Mouse (Mus musculus): ENCODE data around the gene Fancg.

Gene Fancg

DNA sequence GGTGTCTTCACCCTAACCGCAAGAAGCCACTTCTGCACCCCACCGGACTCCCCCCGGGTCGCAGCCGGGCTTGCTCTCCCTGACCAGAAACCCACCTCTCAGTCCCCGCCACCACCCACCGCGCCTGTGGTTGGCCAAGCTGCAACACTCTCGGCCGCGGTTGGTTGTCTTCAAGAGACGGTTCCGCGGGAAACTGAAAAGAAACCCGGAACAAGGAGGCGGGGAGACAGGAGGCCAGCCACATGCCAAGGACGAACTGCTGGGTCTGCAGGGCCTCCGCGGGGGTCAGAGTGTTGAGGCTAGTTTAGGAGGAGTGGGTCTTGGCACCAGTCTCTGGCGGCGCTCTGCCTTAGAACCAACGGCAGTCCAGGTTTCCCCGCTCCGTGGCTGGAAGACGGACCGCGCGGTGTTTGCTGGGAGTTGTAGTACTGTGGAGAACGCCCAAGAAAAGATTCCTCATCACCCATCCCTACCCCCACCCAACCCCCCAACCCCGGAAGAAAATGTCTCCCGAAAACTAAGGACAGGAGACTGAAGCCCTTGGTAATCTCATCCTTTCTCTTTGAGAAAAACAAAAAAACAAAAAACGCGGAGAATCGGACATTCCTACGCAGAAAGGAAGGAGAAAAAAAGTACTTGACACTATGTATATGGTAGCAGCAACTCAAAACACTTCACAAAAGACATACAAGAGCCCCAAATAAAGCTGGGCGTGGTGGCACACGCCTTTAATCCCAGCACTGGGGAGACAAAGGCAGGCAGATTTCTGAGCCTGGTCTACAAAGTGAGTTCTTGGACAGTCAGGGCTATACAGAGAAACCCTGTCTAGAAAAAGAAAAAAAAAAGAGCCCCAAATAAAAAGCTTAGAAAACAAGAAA is at the start of gene Fancg:
Gene Fancg, minus strand, starts transcription at position 346 of the 878 bp plus-strand sequence.
- DNase-seq (ENCODE audit: low spot score in 2 of 2): peak; percentile 68 to 82

- no peak for DNase-seq (ENCODE audit: low spot score in 2 of 2)
These were observed 49.4 kb upstream of the Fancg start for GRCm38 (mm10) chr4:43059697-43060096.

- peak; percentile 79 to 87 for DNase-seq (ENCODE audit: low spot score in 2 of 2)
These were observed 48.7 kb upstream of the Fancg start, which contains the start of gene Unc13b for GRCm38 (mm10) chr4:43058753-43059654. Gene Unc13b, plus strand, starts transcription at chr4:43058953.

DNA sequence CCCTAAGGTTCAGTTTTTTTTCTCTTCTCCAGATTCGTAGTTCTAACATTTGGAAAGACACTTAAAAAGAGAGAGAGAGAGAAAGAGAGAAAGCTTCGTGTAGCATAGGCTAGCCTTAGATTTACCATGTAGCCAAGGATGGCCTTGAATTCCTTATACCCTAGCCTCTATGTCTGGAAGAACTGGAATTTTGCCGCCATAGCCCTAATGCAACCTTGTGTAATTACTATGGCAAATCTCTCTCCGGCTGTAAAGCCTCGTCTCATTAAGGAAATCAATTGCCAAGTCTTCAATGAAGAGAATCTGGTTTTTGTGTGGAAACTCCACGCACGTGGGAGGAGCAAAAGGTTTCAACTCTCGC is 48.1 kb upstream of the Fancg start:
- no peak for DNase-seq (ENCODE audit: low spot score in 2 of 2)

- DNase-seq (ENCODE audit: low spot score in 2 of 2): no peak
These were observed 47.3 kb upstream of the Fancg start for GRCm38 (mm10) chr4:43057654-43058053.

- DNase-seq (ENCODE audit: low spot score in 2 of 2): no peak
These were observed 42.3 kb upstream of the Fancg start for GRCm38 (mm10) chr4:43052627-43053026.

GRCm38 (mm10) chr4:43047231-43047630 is 36.9 kb upstream of the Fancg start:
- peak in 1 of 2 experiments; percentile 67 for DNase-seq (ENCODE audit: low spot score in 2 of 2)

- no peak for DNase-seq (ENCODE audit: low spot score in 2 of 2)
These were observed 36.3 kb upstream of the Fancg start for GRCm38 (mm10) chr4:43046607-43047006.

DNA sequence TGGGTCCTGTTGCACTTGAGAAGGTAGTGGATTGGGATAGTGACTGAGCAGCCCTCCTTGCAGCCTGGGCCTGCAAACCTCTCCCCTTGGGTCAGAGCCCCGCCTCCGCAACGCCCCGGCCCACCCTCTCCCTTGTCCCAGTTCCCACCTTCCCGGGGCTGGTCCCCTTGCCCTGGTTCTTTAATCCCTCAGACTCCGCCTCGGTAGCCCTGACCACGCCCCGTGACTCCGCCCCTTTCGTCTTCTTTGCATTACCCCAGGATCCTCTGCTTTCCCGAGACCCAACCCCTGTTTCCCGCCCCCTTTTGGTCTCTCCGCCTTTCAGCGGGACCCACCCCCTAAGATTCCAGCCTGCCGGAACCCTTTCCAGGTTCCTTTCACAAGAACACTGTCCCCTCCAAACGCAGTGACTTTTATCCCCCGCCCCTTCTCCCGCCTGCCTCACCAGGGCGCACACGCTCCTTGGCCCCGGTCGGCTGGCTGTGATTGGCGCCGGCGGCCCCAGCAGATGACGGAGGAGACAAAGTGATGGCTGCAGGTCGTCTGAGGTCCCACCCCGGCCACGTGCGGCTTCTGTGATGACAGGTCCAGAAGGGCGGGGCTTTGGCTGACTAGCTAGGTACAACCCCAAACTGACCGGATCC is 35.5 kb upstream of the Fancg start, which contains the start of gene Fam214b:
Gene Fam214b, minus strand, starts transcription at position 562 of the 644 bp plus-strand sequence.
- DNase-seq (ENCODE audit: low spot score in 2 of 2): peak; percentile 93 to 97

GRCm38 (mm10) chr4:43045285-43045658 is 35.0 kb upstream of the Fancg start:
- no peak for DNase-seq (ENCODE audit: low spot score in 2 of 2)

DNA sequence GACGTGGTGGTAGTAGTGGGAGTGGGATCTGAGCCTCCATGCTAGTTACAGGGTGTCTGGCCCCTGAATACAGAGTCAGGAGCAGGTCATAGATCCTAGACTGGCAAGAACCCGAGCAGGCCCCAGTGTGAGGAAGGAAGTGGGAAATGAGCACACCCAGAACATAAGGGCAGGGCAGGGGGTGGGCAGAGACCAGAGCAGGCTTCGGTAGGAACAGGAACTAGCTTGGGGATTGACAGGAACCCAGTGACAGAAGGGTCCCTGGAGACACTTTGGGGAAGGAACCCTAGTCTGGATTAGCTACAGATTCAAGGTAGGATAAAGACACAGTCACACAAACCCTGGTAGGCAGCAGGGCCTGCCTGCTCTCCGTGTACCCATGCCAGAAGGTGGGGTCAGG is 34.4 kb upstream of the Fancg start:
- no peak for DNase-seq (ENCODE audit: low spot score in 2 of 2)

- peak; percentile 50 to 71 for DNase-seq (ENCODE audit: low spot score in 2 of 2)
These were observed 33.5 kb upstream of the Fancg start for GRCm38 (mm10) chr4:43043644-43044357.

GRCm38 (mm10) chr4:43040881-43041547 is 30.7 kb upstream of the Fancg start:
- no peak for DNase-seq (ENCODE audit: low spot score in 2 of 2)

DNA sequence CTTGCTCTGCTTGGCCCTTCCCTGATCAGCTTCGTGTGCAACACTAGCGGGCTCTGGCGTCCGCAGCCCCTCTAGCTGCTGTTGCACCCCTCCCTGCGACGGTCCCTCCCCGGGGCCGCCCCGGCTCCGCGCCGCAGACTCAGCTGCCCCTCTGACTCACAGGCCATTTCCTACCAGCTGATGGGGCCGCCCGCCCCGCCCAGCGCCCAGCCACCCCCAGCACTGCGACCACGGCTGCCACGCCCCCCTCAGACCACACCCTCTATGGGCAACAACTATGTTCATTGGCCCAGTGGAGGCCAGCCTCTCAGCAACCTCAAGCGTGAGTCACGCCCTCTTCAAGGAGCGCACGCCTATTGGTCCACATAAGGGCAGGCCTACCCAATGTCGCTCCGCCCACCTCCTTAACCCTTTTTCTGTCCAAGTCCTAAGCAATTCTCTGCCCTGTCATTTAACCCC is 29.8 kb upstream of the Fancg start:
- peak; percentile 90 to 95 for DNase-seq (ENCODE audit: low spot score in 2 of 2)

- DNase-seq (ENCODE audit: low spot score in 2 of 2): no peak
These were observed 29.3 kb upstream of the Fancg start for GRCm38 (mm10) chr4:43039609-43040008.

DNA sequence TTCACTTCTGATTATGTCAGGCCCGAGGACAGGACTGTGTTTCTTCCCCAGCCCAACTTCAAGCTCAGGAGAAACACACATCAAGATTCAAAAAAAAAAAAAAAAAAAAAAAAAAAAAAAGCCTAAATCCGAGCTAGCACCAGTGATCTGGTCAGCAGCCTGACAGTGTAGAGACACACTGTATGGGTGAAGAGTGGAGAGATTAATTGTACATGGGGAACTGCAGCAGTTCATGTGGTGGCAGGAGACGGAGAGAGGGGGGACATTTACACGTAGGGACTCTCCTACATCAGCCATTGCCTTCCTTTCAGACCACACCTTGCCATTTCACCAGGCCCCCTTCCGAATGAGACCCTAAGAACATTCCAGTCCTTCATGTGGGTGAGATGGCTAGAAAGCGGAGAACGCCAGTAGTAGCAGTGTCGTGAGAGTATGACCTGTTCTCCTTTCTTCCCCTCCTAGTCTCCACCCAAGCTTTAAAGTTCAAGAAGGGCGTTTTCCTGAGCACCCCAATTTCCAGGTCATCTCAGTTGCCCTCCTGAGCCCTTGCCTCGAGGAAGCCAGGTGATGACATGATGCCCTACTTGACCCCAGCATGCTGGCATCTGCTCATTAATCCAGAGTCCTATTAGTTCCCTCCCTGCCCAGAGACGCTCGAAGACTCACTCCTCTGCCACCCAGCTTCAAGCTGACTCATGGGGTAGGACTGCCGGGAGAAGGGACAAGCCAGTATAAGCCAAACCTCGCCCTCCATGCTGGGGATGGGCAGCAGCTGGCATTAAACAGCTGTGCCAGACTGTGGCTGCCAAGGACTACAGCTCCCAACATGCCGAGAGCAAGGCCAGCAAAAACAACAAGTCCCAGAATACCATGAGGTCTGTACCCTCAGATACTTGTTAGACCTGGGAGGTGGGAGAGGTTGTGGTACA is 28.5 kb upstream of the Fancg start:
- DNase-seq (ENCODE audit: low spot score in 2 of 2): peak in 1 of 2 experiments; percentile 33

GRCm38 (mm10) chr4:43037860-43038566 is 27.7 kb upstream of the Fancg start:
- DNase-seq (ENCODE audit: low spot score in 2 of 2): no peak

GRCm38 (mm10) chr4:43036356-43036755 is 26.1 kb upstream of the Fancg start:
- DNase-seq (ENCODE audit: low spot score in 2 of 2): no peak

DNA sequence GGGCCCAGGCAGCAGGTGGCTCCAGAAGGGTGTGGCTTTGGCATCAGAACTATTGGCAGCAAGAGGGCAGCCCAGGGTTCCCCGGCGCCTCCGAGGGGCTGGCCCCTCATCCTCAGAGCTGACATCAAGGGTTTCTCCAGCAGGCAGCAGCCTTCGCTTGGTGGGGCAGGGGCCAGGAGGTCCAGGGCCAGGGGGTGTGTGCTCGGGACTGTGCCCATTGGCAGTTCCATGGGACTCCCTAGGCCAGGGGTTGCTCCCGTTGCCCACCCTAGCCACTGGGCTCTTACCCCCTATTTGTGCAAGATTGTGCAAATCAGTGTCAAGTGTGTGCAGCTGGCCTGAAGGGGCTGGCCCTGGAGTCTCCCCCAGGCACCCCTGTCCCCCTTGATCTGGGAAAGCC is 25.5 kb upstream of the Fancg start:
- DNase-seq (ENCODE audit: low spot score in 2 of 2): no peak

Data from frontal cortex, postnatal 14 days (tissue).